Mouse (Mus musculus) T-cell, adult 2 months (primary cell): ENCODE data around the gene Sp2.

Source experiments
- DNase-seq: peaks from one replicate; pipeline ENCODE4 v3.0.0; 2022; ENCODE audit warnings: low spot score

Sp2 gene

GRCm38 (mm10) chr11:96938426-96938800 lies 44.3 kb downstream of the Sp2 start:
- DNase-seq: no peak

DNA sequence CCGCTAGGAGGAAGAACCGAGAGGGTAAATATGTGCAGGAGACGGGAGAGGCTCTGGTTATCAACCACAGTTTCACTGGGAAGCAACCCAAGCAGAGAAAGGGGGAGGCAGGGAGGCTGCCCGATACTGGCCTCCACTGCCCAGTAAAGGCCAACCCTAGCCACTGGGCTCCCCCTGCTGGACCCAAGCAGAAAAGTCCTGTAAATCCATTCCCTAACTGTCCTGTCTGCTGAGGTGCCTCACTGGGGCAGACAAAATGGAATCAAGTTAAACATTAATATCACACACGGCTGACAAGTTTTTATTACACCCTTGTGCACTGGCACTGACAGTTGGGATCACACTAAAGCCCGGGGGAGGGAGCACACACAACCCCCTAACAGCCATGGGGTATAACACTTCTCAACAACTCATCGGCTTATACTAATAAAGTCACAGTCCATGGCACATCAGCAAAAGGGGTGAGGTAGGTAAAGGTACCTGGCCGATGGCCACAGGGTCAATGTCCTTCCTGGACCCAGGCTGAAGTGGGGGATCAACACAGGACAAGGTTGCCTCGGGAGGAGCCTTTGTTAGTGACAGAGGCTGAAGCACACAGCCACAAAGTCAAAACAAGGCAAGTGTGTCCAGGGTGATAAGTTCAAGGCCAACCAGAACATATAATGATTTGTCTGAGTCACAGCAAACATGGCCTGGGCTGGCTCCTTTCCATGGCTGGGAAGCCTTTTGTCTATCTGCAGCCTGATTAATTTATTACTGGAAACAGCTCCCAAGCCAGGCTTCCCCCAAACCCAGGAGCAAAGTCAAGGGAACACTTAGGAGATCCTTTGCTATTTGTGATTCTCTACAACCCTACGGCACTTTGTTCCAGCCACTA lies 45.0 kb downstream of the Sp2 start:
- DNase-seq: no peak

- no peak for DNase-seq
These were observed 46.7 kb downstream of the Sp2 start for GRCm38 (mm10) chr11:96935872-96936650.

DNA sequence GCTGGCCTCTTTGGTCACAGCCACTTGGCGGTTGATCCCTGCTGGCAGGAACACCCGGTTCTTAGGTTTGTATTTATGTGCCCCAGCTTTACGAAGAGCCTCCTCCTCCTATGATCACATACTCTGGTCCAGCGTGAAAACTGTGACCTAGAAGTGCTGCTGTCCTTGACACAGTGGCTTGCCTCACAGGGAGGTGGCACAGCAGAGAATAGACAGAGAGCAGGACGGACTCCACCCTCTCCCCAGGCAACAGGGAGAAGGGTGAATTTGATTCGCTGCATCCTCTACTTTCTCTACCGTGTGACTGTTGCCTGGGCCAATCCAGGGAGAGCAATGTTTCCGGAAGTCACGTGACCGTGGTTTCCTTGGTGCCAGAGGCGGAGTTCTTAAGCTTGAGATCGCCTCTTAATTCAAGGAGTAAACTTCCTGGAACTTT lies 47.8 kb downstream of the Sp2 start:
- peak; percentile 45 for DNase-seq

DNA sequence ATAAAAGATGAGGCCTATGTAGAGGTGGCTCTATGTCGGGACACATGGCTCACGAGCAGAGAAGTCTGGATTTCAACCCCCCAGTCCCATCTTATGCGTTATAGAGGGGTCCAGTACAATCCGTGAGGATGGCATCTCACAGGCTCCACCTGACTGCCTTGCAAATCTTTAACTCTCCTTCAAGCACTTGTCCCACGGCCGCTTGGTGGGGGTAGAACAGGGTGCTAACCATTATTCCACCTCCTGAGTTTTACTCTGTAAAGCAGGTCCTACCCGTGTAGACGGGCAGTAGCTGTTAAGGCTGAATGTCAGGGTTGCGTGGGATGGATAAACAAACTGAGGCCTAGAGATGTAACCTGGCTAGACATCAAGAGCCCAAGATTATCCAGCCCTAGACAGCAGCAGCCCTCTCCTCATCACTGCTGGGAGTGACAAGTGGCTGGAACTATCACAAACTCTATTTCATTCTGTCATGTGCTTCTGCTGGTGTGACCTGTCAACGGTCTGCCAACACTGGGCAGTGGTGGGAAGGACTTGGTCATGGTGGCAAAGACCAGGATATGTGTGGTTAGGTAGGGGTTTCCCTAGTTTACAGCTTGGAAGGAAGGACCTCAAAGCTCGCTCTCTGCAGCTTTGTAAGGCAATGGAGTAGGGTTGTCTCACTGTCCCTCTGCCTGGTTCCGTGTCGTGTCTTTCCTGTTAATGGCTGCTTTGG lies 49.0 kb downstream of the Sp2 start:
- DNase-seq: no peak

GRCm38 (mm10) chr11:96931327-96932062 lies 51.3 kb downstream of the Sp2 start:
- DNase-seq: no peak

DNA sequence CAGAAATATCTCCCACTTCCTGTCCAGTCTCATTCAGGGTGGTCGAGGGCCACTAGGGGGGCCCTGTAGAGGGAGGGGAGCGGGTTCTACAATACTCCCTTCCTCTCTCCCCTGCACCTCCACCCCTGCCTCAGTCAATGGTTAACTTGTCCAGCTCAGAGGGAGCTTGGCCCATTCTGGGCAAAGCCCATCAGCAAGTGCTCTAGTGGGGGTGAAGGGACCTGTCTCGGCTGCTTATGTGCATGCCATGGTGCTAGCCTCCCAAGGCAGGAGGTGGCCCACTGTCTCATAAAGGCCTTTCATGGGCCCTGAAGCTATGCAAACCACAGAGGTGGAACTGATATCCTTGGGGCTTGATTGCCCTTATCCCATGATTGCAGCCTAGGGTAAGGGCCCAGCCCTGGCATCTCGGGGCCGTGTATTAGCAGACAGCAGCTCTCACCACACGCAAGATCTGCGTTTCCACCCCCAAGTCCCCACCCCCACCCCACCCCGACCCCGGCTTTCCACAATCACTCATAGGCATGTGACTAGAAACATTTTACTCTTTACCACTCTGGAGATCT lies 52.9 kb downstream of the Sp2 start:
- DNase-seq: no peak

- no peak for DNase-seq
These were observed 53.5 kb downstream of the Sp2 start for GRCm38 (mm10) chr11:96929096-96929765.

- DNase-seq: no peak
These were observed 54.1 kb downstream of the Sp2 start for GRCm38 (mm10) chr11:96928691-96929090.

GRCm38 (mm10) chr11:96928088-96928487 lies 54.7 kb downstream of the Sp2 start, which contains the start of gene Prr15l:
TSS of gene Prr15l (plus strand) at chr11:96928104.
- no peak for DNase-seq

GRCm38 (mm10) chr11:96926587-96926986 lies 56.2 kb downstream of the Sp2 start:
- no peak for DNase-seq

- DNase-seq: no peak
These were observed 57.1 kb downstream of the Sp2 start for GRCm38 (mm10) chr11:96925469-96926148.

- peak; percentile 19 for DNase-seq
These were observed 57.9 kb downstream of the Sp2 start for GRCm38 (mm10) chr11:96924861-96925260.

- no peak for DNase-seq
These were observed 63.8 kb downstream of the Sp2 start for GRCm38 (mm10) chr11:96919003-96919402.

GRCm38 (mm10) chr11:96917415-96917814 lies 65.3 kb downstream of the Sp2 start:
- no peak for DNase-seq

GRCm38 (mm10) chr11:96916885-96917396 lies 65.8 kb downstream of the Sp2 start:
- no peak for DNase-seq

- peak; percentile 99 for DNase-seq
These were observed 66.5 kb downstream of the Sp2 start, which contains the start of gene Cdk5rap3 for GRCm38 (mm10) chr11:96916044-96916884. TSS of gene Cdk5rap3 (minus strand) at chr11:96916496.

DNA sequence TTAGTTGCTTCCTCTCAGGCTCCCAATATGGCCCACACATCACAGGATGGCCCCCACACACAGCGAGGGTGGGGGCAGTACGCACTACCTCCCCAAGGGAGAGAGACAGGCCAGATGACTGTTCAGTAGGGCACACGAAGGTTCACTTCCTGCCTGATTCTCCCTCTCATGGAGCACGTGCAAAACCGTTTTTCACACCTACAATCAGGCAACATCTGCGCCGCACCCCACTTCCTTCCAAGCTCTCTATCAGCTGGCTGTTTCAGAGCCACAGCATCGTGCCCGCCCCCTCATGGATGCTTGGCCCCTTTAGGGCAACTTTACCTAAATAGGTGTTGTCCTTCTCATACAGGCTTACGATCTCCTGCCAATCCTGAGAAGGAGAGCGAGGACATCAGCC lies 70.1 kb downstream of the Sp2 start:
- DNase-seq: peak; percentile 62

GRCm38 (mm10) chr11:96910003-96910402 lies 72.8 kb downstream of the Sp2 start:
- DNase-seq: peak; percentile 72
